Mouse (Mus musculus): Measurements from ENCODE around the gene Eid2.
"Not testable (repeated sequence)": the region's sequence is repeated elsewhere in the genome, so short reads cannot be mapped to it uniquely, and the experiment has no call there.

The Eid2 gene

GRCm38 (mm10) chr7:28267129-28268041, at the start of gene Eid2:
Gene Eid2 (plus strand): TSS chr7:28267881.
- peak; percentile 70 to 82 for DNase-seq

- DNase-seq: not testable (repeated sequence)
These were observed 48.5 kb upstream of the Eid2 start for GRCm38 (mm10) chr7:28218951-28219740.

DNA sequence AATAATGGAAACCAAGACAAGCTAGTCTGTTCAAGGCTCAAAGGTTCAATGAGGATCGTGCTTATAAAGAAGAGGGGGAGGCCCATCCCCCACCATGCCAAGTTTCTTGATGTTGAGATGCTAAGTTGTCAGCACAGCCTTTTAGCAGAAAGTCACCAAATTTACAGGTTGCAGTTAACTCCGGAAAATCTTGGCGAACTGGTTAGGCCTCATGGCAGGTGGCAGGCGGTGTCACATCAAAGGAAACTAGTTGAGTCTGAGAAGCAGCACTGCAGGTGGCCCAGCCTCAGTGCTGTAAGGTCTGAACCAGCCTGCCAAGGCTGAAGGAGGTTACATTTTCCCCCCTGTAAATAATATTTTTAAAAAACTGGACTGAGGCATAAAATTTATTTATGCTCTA, 40.8 kb upstream of the Eid2 start:
- DNase-seq: not testable (repeated sequence)

- not testable (repeated sequence) for DNase-seq
These were observed 40.3 kb upstream of the Eid2 start for GRCm38 (mm10) chr7:28227421-28227820.

- DNase-seq: not testable (repeated sequence)
These were observed 23.7 kb upstream of the Eid2 start for GRCm38 (mm10) chr7:28243943-28244342.

DNA sequence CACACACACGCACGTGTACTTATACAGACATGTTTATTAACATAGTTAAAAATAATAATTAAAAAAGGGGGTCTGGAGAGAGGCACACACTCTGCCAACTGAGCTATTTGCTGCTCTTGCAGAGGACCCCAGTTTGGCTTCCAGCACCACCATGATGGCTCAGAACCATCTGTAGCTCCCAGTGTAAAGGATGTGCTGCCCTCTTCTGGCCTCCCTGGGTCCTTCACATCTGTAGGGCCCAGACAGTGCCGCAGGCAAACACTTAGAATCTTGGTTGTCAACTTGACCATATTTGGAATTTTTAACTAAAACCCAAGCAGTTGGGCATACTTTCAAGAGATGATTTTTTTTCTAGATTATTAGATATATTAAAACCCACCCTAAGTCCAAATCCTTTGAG, 18.7 kb upstream of the Eid2 start:
- DNase-seq: no peak

GRCm38 (mm10) chr7:28251976-28252375, 15.7 kb upstream of the Eid2 start:
- no peak for DNase-seq

- no peak for DNase-seq
These were observed 13.1 kb upstream of the Eid2 start for GRCm38 (mm10) chr7:28254591-28254990.

- no peak for DNase-seq
These were observed 12.2 kb upstream of the Eid2 start for GRCm38 (mm10) chr7:28255476-28255875.

DNA sequence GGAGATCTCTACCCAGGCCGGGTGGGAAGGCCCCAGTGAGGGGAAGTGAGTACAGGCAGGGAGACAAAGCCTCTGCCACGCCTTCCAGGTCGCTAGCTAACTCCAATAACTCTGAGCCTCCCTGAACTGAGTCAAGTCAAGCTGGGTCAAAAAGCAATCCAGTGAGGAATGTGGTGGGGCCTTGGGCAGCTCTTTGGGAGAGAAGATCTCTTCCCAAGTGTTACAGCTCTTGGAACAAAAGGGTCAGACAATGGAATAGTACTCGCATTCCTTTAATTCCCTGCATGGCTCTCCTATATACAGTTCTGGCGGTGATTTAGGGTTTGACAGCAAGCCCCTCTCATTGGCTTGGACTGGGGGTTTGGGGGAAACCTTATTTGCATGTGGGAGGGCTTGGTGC, 4.8 kb upstream of the Eid2 start:
- DNase-seq: no peak

GRCm38 (mm10) chr7:28263786-28264185, 3.9 kb upstream of the Eid2 start:
- peak; percentile 44 to 52 for DNase-seq

- no peak for DNase-seq
These were observed 2.3 kb upstream of the Eid2 start for GRCm38 (mm10) chr7:28265391-28265790.

DNA sequence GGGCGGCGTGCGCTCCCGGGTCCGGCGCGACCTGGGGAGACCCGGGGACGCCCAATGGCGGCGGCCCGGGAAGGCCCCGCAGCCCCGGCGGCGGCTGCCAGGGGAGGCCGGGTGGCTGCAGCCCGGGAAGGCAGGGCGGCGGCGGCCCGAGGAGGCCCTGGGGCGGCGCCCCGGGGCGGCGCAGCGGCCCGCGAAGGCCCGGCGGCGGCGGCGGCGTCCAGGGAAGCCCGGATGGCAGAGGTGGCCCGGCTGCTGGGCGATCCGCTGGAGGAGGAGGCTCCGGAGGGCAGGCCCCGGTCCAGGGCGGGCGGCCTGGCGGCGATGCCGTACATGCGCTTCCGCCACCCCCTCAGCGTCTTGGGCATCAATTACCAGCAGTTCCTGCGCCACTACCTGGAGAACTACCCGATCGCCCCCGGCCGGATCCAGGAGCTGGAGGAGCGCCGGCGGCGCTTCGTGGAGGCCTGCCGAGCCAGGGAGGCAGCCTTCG, 406 bp downstream of the Eid2 start:
- peak; percentile 52 to 61 for DNase-seq

DNA sequence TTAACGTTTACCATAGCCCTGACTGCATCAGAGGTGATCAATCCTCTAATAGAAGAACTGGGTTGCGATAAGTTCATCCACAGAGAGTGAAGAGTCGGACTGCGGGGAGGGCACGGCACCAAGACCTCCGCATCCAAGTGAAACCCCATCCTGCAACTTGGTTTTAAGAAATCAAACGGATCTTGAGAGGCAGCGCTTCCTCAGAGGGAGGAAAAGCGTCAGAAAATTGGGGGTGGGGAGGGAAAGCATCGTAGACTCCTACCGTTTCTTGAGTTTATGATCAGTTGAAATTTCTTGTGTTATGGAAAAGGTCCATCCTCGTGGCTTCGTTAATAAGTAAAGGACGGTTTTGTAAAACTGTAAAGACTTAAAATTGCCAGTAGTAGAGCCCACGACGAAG, 895 bp downstream of the Eid2 start:
- DNase-seq: no peak

- DNase-seq: no peak
These were observed 1.7 kb downstream of the Eid2 start for GRCm38 (mm10) chr7:28269355-28269754.

DNA sequence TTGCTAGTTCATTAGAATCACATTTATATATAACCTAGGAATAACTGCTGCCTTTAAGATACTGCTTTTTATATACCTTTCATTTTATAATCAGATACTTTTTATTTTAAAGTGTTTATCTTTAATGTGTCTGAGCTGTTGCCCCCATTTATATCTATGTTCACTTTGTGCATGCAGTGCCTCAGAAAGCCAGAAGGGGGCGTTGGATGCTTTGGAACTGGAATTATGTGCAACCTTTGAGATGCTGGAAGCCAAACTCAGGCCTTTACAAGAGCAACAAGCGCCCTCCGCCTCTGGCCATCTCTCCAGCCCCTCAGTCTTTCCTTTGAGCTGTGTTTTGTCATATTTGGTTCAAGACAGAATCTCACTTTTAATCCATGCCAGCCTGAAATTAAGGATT, 4.1 kb downstream of the Eid2 start:
- no peak for DNase-seq

GRCm38 (mm10) chr7:28277237-28277614, 9.5 kb downstream of the Eid2 start:
- DNase-seq: no peak

DNA sequence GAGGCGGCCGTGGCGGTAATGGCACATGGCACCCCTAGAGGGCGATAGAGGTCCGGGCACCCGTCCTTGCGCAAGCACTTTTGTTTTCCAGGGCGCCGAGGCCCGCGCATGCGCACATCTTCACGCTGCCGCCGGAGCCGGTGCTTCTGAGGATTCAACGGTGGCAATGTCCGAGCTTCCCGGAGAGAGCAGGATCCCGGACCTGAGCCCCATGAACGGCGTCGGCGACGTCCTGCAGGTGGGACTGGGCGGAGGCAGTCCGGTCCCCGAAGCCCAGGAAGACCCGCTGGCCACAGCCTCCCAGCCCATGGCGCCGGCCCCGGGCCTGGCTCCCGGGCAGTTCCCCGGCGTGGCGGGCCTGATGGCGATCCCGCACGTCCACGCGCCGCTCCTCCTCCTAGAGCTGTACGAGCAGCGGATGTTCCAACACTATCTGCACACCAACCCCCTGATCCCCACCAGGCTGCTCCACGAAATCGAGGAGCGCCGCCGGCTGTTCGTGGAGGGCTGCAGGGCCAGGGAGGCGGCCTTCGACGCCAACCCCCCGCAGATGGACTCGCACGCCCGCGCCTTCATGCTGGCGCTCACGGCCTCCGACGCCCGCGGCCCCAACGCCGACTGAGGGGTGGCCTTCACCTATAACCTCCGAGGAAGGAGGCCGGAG, 10.1 kb downstream of the Eid2 start, which contains the start of gene Eid2b:
Gene Eid2b (plus strand): TSS at position 125 of the 664 bp plus-strand sequence.
- DNase-seq: peak; percentile 93 to 94

- DNase-seq: no peak
These were observed 10.6 kb downstream of the Eid2 start for GRCm38 (mm10) chr7:28278279-28278652.

- DNase-seq: no peak
These were observed 12.9 kb downstream of the Eid2 start for GRCm38 (mm10) chr7:28280630-28281029.

DNA sequence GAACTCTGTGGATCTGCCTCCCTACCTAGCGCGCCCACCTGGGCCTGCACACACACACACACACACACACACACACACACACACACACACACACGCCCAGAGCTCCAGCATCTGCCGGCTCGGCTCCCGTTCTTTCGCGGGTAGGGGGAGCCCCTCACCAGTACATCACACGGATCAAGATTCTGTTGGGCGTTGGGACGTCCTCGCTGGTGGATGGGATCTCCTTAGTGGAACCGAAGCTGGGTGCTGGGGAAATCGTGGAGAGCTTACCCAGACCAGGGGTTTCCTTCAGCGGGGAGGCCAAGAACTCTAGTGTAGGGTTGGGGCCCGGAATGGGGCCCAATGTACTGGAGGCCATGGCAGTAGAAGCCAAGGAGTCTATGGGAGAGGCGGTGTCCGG, 22.5 kb downstream of the Eid2 start:
- DNase-seq: no peak

- DNase-seq: no peak
These were observed 23.2 kb downstream of the Eid2 start, which contains the start of gene Selenov for GRCm38 (mm10) chr7:28290638-28291590. Gene Selenov (minus strand): TSS chr7:28291186.
